Mouse (Mus musculus) midbrain, embryonic 10.5 days (tissue): ENCODE measurements around the gene Gm7982. TPM values are rescaled to one million over a fixed set of nuclear protein-coding genes. Genes with fewer than 3 reads are reported as not detected.
"Not testable (repeated sequence)": the region's sequence is repeated elsewhere in the genome, so short reads cannot be mapped to it uniquely, and the experiment has no call there.

Experiments used
- DNase-seq: peaks from one replicate; pipeline ENCODE4 v3.0.0-alpha.2; 2017; ENCODE audit warnings: low spot score
- H3K27ac ChIP-seq: fragments of 300-500 bp; sonication (generic); replicated peaks from 2 replicates; pipeline ENCODE4 v1.5.1; 2016; ENCODE audit warnings: mild to moderate bottlenecking
- H3K27me3 ChIP-seq: fragments of 300-500 bp; sonication (generic); 2 replicates; pipeline ENCODE4 v1.6.1; 2016; ENCODE audit warnings: low read depth, mild to moderate bottlenecking; ENCODE audit not compliant: poor library complexity, severe bottlenecking
- H3K36me3 ChIP-seq: fragments of 300-500 bp; sonication (generic); 2 replicates; pipeline ENCODE4 v1.6.1; 2016; ENCODE audit warnings: mild to moderate bottlenecking, moderate library complexity
- H3K4me1 ChIP-seq: fragments of 300-500 bp; sonication (generic); 2 replicates; pipeline ENCODE4 v1.6.1; 2016
- H3K4me3 ChIP-seq: fragments of 300-500 bp; sonication (generic); 2 replicates; pipeline ENCODE4 v1.5.1; 2016; ENCODE audit warnings: mild to moderate bottlenecking, moderate library complexity
- H3K9me3 ChIP-seq: fragments of 300-500 bp; sonication (generic); replicated peaks from 2 replicates; pipeline ENCODE4 v1.6.1; 2016; ENCODE audit warnings: mild to moderate bottlenecking
- WGBS: fragments of 180-500 bp; shearing (Covaris S2); methylation state at CpG from one replicate; pipeline ENCODE4 v1.1.7; 2016; 5-methylcytosine and 5-hydroxymethylcytosine counted together
- polyA plus RNA-seq: library from polyadenylated mRNA; unstranded; fragments of >200 nt; fragmentation: Nextera tagmentation; extraction: Ambion mirVana; gene quantifications from 2 replicates; pipeline ENCODE4 v1.2.1, GENCODE M21; 2016

Gene Gm7982
- not detected in 2 replicates for polyA plus RNA-seq

GRCm38 (mm10) chr5:95741714-95742113 is at the start of gene Gm7982:
TSS of gene Gm7982 (plus strand) at chr5:95742014.
- not testable (repeated sequence) for H3K27me3 ChIP-seq, DNase-seq, H3K4me1 ChIP-seq, H3K36me3 ChIP-seq, H3K27ac ChIP-seq, H3K4me3 ChIP-seq, H3K9me3 ChIP-seq
- no CpG with 5 or more reads among the region's 3 CpGs for WGBS

GRCm38 (mm10) chr5:95736073-95736472 is 5.7 kb upstream of the Gm7982 start, which contains the start of gene Gm7978:
TSS of gene Gm7978 (minus strand) at chr5:95736173.
- not testable (repeated sequence) for H3K9me3 ChIP-seq, H3K27me3 ChIP-seq, H3K36me3 ChIP-seq, H3K27ac ChIP-seq, H3K4me1 ChIP-seq, DNase-seq, H3K4me3 ChIP-seq
- no CpG with 5 or more reads among the region's 1 CpGs for WGBS

GRCm38 (mm10) chr5:95775690-95776089 is 33.9 kb downstream of the Gm7982 start, which contains the start of gene E330014E10Rik:
TSS of gene E330014E10Rik (plus strand) at chr5:95775990.
- not testable (repeated sequence) for H3K27ac ChIP-seq, H3K4me3 ChIP-seq, H3K9me3 ChIP-seq, H3K27me3 ChIP-seq, DNase-seq, H3K4me1 ChIP-seq, H3K36me3 ChIP-seq
- no CpG with 5 or more reads among the region's 2 CpGs for WGBS

Other genes starting within 250 kb of the Gm7982 start
- gene Gm3286, start 231.3 kb upstream of the Gm7982 start, polyA plus RNA-seq, result not detected in 2 replicates
- not detected in 2 replicates for gene Gm7971, start 147.1 kb upstream of the Gm7982 start, polyA plus RNA-seq
- not detected in 2 replicates for gene Gm7978, start 5.8 kb upstream of the Gm7982 start, polyA plus RNA-seq
- gene E330014E10Rik, start 34.0 kb downstream of the Gm7982 start, polyA plus RNA-seq, result not detected in 2 replicates
- gene Cxcl13, start 214.9 kb downstream of the Gm7982 start, polyA plus RNA-seq, result 0.20 TPM in 1 of 2 replicates, not detected in the other